Mouse (Mus musculus): ENCODE results near the gene Sfswap. TPM values are rescaled to one million over a fixed set of nuclear protein-coding genes. Genes with fewer than 3 reads are reported as not detected.

Gene Sfswap
- polyA plus RNA-seq, 1 experiment from 2014 or later = 44.5 TPM

DNA sequence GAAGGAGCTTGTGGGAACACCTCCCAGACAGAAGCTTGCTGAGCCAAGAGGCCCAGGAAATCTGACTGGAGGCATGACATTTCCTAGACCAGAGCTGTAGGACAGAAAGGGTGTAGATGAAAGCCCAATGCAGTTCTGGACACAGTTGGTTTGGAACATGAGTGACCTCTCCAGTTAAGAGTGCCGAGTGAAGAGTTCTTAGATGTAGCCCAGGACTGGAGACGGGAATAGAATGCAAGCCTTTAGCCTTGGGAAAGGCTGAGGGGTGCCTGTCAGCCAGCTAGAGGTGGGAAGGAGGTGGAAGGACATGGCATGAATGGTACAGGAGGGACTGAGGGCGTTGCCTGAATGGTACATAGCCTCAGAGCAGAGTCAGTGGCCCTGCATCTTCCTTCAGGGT lies 34.4 kb downstream of the Sfswap start:
- DNase-seq (ENCODE audit: low spot score) (no peak), ATAC-seq (ENCODE audit: low read depth) (no peak)
- no peak overlapping the region for H3K27ac ChIP-seq (replicated peaks; ENCODE audit: low read depth, low read length)
- H3K4me1 ChIP-seq (ENCODE audit: control insufficient read depth, insufficient read depth, low read length) = no peaks in the 10 kb centered on the region
- H3K27me3 ChIP-seq (replicated peaks; ENCODE audit: control insufficient read depth, insufficient read depth, low read length) = no peaks in the 10 kb centered on the region
- no peak overlapping the region for H3K9ac ChIP-seq (ENCODE audit: low read depth, low read length)
- H3K36me3 ChIP-seq (ENCODE audit: control insufficient read depth, insufficient read depth, low read length) = peaks cover 46% of the 10 kb centered on the region
- H3K4me3 ChIP-seq (ENCODE audit: low read depth, low read length) = no peak overlapping the region
- no peak overlapping the region for H3K4me2 ChIP-seq (ENCODE audit: low read depth, low read length)
- H3K9me3 ChIP-seq (ENCODE audit: control insufficient read depth, low read length) = no peaks in the 10 kb centered on the region
- 92% methylated on average over 3 of the region's 3 CpGs for WGBS

DNA sequence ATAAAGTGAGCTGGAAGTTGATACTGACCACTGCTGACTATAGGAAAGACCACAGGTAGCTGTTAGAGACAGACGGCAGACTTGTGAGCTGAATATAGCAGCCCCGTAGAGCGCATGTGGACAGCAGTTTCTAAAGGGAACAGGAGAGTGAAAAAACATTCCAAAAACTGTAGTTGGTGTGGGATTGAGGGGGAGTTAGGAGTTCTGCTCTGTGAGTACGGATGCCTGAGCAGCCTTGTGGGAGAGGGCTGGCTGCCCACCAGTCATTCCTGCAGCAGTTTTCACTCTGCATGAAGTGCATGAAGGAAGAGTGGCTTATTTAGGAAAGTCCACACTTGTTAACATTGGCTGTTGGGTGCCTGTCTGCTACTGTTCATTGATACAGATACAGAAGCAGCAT lies 37.8 kb downstream of the Sfswap start:
- ATAC-seq (ENCODE audit: low read depth) (no peak), DNase-seq (ENCODE audit: low spot score) (no peak)
- Histone ChIP-seq H3K9ac (ENCODE audit: low read depth, low read length) (no peak overlapping the region), H3K4me3 (ENCODE audit: low read depth, low read length) (no peak overlapping the region), H3K9me3 (ENCODE audit: control insufficient read depth, low read length) (no peaks in the 10 kb centered on the region), H3K27ac (replicated peaks; ENCODE audit: low read depth, low read length) (no peak overlapping the region), H3K36me3 (ENCODE audit: control insufficient read depth, insufficient read depth, low read length) (peaks cover 66% of the 10 kb centered on the region), H3K27me3 (replicated peaks; ENCODE audit: control insufficient read depth, insufficient read depth, low read length) (no peaks in the 10 kb centered on the region), H3K4me2 (ENCODE audit: low read depth, low read length) (no peak overlapping the region), H3K4me1 (ENCODE audit: control insufficient read depth, insufficient read depth, low read length) (no peaks in the 10 kb centered on the region)
- 88% methylated on average over 4 of the region's 4 CpGs for WGBS

DNA sequence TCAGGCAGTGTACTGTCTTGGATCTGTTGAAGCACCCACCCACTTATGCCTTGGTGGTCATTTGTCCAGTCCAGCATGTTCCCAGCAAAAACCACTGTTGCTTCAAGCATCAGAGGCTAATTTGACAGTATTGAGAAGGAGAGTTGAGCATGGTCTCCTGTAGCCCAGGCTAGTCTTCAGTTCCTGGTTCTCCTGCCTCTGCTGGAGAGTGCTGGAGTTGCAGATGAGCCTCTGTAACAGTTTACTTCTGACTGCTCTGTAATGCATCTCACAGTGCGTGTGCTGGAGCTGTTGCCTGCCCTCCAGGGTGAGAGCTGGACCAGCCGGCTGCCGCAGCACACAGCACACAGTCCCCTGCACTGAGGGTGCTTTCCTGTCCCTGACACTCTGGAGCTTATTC lies 41.2 kb downstream of the Sfswap start:
- 94% methylated on average over 3 of the region's 3 CpGs for whole genome bisulfite sequencing
- Histone ChIP-seq H3K4me3 (ENCODE audit: low read depth, low read length) (no peak overlapping the region), H3K4me2 (ENCODE audit: low read depth, low read length) (no peak overlapping the region), H3K36me3 (ENCODE audit: control insufficient read depth, insufficient read depth, low read length) (peaks cover 89% of the 10 kb centered on the region), H3K9me3 (ENCODE audit: control insufficient read depth, low read length) (no peaks in the 10 kb centered on the region), H3K4me1 (ENCODE audit: control insufficient read depth, insufficient read depth, low read length) (no peaks in the 10 kb centered on the region), H3K27me3 (replicated peaks; ENCODE audit: control insufficient read depth, insufficient read depth, low read length) (no peaks in the 10 kb centered on the region), H3K27ac (replicated peaks; ENCODE audit: low read depth, low read length) (no peak overlapping the region), H3K9ac (ENCODE audit: low read depth, low read length) (no peak overlapping the region)
- no peak for ATAC-seq (ENCODE audit: low read depth)
- DNase-seq (ENCODE audit: low spot score) = no peak

DNA sequence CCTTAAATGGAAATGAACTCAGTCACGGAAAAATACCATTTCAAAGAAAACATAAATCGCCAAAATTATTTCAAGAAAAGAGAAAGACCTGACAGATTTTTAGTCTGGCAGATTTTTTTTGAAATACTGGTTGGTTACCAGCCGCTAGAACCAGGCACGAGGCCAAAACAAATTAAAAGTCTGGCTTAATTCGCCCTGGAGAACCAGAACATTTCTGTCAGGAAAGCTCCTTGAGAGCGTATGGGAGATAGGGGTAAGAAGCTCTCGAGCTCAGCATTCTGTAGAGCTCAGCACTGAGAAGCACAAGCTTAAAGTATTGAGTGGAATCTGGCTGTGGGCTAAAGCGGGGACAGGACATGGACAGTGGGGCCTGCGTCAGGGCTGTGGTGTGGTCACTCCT lies 44.8 kb downstream of the Sfswap start:
- Histone ChIP-seq H3K9ac (ENCODE audit: low read depth, low read length) (no peak overlapping the region), H3K9me3 (ENCODE audit: control insufficient read depth, low read length) (no peaks in the 10 kb centered on the region), H3K27me3 (replicated peaks; ENCODE audit: control insufficient read depth, insufficient read depth, low read length) (no peaks in the 10 kb centered on the region), H3K4me2 (ENCODE audit: low read depth, low read length) (no peak overlapping the region), H3K27ac (replicated peaks; ENCODE audit: low read depth, low read length) (no peak overlapping the region), H3K4me1 (ENCODE audit: control insufficient read depth, insufficient read depth, low read length) (no peaks in the 10 kb centered on the region), H3K36me3 (ENCODE audit: control insufficient read depth, insufficient read depth, low read length) (peaks cover 97% of the 10 kb centered on the region), H3K4me3 (ENCODE audit: low read depth, low read length) (no peak overlapping the region)
- peak; percentile 18 for DNase-seq (ENCODE audit: low spot score)
- ATAC-seq (ENCODE audit: low read depth) = no peak
- 76% methylated on average over 9 of the region's 9 CpGs for WGBS

DNA sequence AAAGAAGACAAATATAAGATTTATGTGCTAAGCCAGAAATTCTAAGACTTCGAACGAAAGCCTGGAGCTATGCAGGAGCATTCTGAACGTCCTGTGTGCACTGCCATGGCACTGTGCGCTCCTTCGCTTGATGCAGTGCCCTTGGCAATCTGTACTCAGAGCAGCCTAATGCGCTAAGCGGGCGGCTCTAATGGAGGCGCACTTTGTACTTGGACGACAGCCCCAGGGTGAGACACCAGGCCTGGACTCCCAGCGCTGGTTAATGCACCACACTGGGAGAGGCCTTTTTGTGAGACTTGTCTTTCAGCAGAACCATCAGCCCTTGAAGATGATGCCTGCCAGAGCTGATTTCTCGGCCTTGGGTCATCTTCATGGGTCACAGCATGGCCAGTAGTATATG lies 48.7 kb downstream of the Sfswap start:
- Histone ChIP-seq H3K9ac (ENCODE audit: low read depth, low read length) (no peak overlapping the region), H3K4me3 (ENCODE audit: low read depth, low read length) (no peak overlapping the region), H3K27ac (replicated peaks; ENCODE audit: low read depth, low read length) (no peak overlapping the region), H3K4me1 (ENCODE audit: control insufficient read depth, insufficient read depth, low read length) (no peaks in the 10 kb centered on the region), H3K9me3 (ENCODE audit: control insufficient read depth, low read length) (no peaks in the 10 kb centered on the region), H3K27me3 (replicated peaks; ENCODE audit: control insufficient read depth, insufficient read depth, low read length) (no peaks in the 10 kb centered on the region), H3K36me3 (ENCODE audit: control insufficient read depth, insufficient read depth, low read length) (peaks cover 97% of the 10 kb centered on the region), H3K4me2 (ENCODE audit: low read depth, low read length) (no peak overlapping the region)
- DNase-seq (ENCODE audit: low spot score) (no peak), ATAC-seq (ENCODE audit: low read depth) (no peak)
- WGBS = 93% methylated on average over 12 of the region's 12 CpGs

DNA sequence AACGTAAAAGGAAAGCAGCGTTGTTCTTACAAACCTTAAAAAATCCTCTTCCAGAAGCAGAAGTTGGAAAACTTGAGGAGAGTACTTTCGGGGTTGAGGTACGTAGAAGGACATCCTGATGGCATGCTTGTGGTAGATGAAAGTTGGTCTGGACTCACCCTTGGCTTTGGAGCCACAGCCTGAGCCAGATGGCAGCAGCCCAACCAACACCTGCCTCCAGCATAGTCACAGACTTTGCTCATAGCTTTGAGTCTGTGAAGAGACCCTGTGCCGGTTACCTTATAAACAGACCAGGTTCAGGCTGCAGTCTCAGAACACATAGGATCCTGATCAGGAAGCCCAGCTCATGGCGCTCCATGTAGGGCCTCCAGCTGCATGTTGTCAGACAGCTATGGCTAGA lies 49.8 kb downstream of the Sfswap start:
- Histone ChIP-seq H3K9ac (ENCODE audit: low read depth, low read length) (no peak overlapping the region), H3K4me2 (ENCODE audit: low read depth, low read length) (no peak overlapping the region), H3K4me3 (ENCODE audit: low read depth, low read length) (no peak overlapping the region), H3K4me1 (ENCODE audit: control insufficient read depth, insufficient read depth, low read length) (no peaks in the 10 kb centered on the region), H3K9me3 (ENCODE audit: control insufficient read depth, low read length) (no peaks in the 10 kb centered on the region), H3K27ac (replicated peaks; ENCODE audit: low read depth, low read length) (no peak overlapping the region), H3K27me3 (replicated peaks; ENCODE audit: control insufficient read depth, insufficient read depth, low read length) (no peaks in the 10 kb centered on the region), H3K36me3 (ENCODE audit: control insufficient read depth, insufficient read depth, low read length) (peaks cover 97% of the 10 kb centered on the region)
- 97% methylated on average over 6 of the region's 6 CpGs for WGBS
- ATAC-seq (ENCODE audit: low read depth) (no peak), DNase-seq (ENCODE audit: low spot score) (no peak)

DNA sequence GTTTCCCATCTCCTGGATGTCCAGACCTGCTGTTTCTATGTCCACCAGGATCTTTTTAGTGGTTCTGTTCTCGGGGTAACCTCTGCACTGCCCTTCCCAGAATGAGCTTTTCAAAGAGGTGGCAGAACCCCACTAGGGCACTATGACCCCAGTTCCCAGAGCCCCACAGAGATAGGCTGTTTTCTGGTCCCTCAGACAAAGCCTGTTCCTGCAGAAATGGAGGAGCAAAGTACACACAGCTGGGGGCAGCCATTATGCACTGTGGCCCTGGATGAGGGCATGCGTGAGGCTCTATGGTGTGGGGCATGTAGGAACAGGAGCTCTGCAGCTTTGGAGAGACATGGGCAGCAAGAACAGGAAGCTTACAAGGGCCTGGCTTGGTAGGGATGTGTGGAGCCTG lies 51.0 kb downstream of the Sfswap start:
- DNase-seq (ENCODE audit: low spot score) (no peak), ATAC-seq (ENCODE audit: low read depth) (no peak)
- no peak overlapping the region for H3K27ac ChIP-seq (replicated peaks; ENCODE audit: low read depth, low read length)
- 100% methylated on average over 2 of the region's 2 CpGs for WGBS
- H3K4me3 ChIP-seq (ENCODE audit: low read depth, low read length) = no peak overlapping the region
- no peaks in the 10 kb centered on the region for H3K9me3 ChIP-seq (ENCODE audit: control insufficient read depth, low read length)
- H3K4me2 ChIP-seq (ENCODE audit: low read depth, low read length) = no peak overlapping the region
- no peak overlapping the region for H3K9ac ChIP-seq (ENCODE audit: low read depth, low read length)
- peaks cover 98% of the 10 kb centered on the region for H3K36me3 ChIP-seq (ENCODE audit: control insufficient read depth, insufficient read depth, low read length)
- no peaks in the 10 kb centered on the region for H3K27me3 ChIP-seq (replicated peaks; ENCODE audit: control insufficient read depth, insufficient read depth, low read length)
- no peaks in the 10 kb centered on the region for H3K4me1 ChIP-seq (ENCODE audit: control insufficient read depth, insufficient read depth, low read length)

DNA sequence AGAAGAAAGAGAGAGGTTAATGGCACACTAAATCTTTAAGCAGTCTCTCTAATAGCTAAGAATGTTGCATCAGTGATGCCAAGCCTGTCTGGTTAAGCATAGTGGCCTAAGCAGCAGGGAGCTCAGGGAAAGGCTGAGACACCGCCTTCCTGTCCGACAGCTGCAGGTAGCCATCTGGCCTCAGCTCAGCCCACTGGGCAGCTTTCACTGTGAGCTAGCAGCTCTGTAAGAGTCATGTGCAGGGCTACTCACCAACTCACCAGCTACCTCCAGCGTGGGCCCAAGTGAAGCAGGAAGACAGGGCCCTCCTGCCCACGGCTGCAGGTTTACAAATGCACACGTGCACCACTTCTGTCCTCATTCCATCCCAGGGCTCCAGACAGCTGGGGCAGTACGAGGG lies 52.6 kb downstream of the Sfswap start:
- Histone ChIP-seq H3K4me1 (ENCODE audit: control insufficient read depth, insufficient read depth, low read length) (no peaks in the 10 kb centered on the region), H3K9ac (ENCODE audit: low read depth, low read length) (no peak overlapping the region), H3K27me3 (replicated peaks; ENCODE audit: control insufficient read depth, insufficient read depth, low read length) (no peaks in the 10 kb centered on the region), H3K4me3 (ENCODE audit: low read depth, low read length) (no peak overlapping the region), H3K9me3 (ENCODE audit: control insufficient read depth, low read length) (no peaks in the 10 kb centered on the region), H3K36me3 (ENCODE audit: control insufficient read depth, insufficient read depth, low read length) (peaks cover 91% of the 10 kb centered on the region), H3K27ac (replicated peaks; ENCODE audit: low read depth, low read length) (no peak overlapping the region), H3K4me2 (ENCODE audit: low read depth, low read length) (no peak overlapping the region)
- ATAC-seq (ENCODE audit: low read depth) (no peak), DNase-seq (ENCODE audit: low spot score) (no peak)
- 75% methylated on average over 5 of the region's 6 CpGs for WGBS

DNA sequence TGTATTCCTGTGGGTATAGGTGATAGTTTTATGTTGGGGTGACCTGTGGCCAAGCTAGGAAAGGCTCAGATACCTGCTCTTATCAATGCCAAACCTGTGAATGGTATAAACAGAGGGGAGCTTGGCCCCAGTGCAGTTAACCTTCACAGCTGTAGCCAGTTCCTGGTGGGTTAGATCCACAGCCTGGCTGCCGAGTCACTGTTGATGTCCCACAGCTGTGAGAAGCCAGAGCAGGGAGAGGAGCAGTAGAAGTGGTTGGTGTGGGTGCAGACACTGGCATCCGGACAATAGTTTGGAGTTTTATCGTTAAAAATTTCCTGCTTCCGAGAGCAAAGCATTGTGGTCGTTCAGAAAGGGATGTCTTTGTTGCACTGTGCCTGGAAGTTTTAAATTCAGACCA lies 57.6 kb downstream of the Sfswap start:
- WGBS = 88% methylated on average over 5 of the region's 5 CpGs
- Histone ChIP-seq H3K27me3 (replicated peaks; ENCODE audit: control insufficient read depth, insufficient read depth, low read length) (no peaks in the 10 kb centered on the region), H3K36me3 (ENCODE audit: control insufficient read depth, insufficient read depth, low read length) (peaks cover 92% of the 10 kb centered on the region)

More for the DNA sequence above, 57.6 kb downstream of the Sfswap start:
- Histone ChIP-seq H3K4me3 (ENCODE audit: low read depth, low read length) (no peak overlapping the region), H3K9me3 (ENCODE audit: control insufficient read depth, low read length) (no peaks in the 10 kb centered on the region), H3K4me2 (ENCODE audit: low read depth, low read length) (no peak overlapping the region), H3K27ac (replicated peaks; ENCODE audit: low read depth, low read length) (no peak overlapping the region), H3K4me1 (ENCODE audit: control insufficient read depth, insufficient read depth, low read length) (no peaks in the 10 kb centered on the region), H3K9ac (ENCODE audit: low read depth, low read length) (no peak overlapping the region)
- ATAC-seq (ENCODE audit: low read depth) (no peak), DNase-seq (ENCODE audit: low spot score) (no peak)

Data from embryonic facial prominence, embryonic 14.5 days (tissue).